Mouse (Mus musculus) urinary bladder, postnatal 10 days (tissue): ENCODE data around the gene Tagap.
"Not testable (repeated sequence)": the region's sequence is repeated elsewhere in the genome, so short reads cannot be mapped to it uniquely, and the experiment has no call there.

Source experiments
- DNase-seq: peaks from one replicate; pipeline ENCODE4 v3.0.0; 2022; ENCODE audit warnings: low spot score

Gene Tagap

GRCm38 (mm10) chr17:7914596-7915227 lies 11.1 kb upstream of the Tagap start:
- DNase-seq: no peak

- DNase-seq: no peak
Observed at GRCm38 (mm10) chr17:7915791-7916190, 10.0 kb upstream of the Tagap start.

GRCm38 (mm10) chr17:7916782-7917574 lies 8.8 kb upstream of the Tagap start:
- DNase-seq: no peak

GRCm38 (mm10) chr17:7918355-7918754 lies 7.4 kb upstream of the Tagap start:
- no peak for DNase-seq

GRCm38 (mm10) chr17:7919209-7919608 lies 6.6 kb upstream of the Tagap start:
- DNase-seq: no peak

GRCm38 (mm10) chr17:7922564-7922963 lies 3.2 kb upstream of the Tagap start:
- no peak for DNase-seq

- no peak for DNase-seq
Observed at GRCm38 (mm10) chr17:7924185-7924725, 1.5 kb upstream of the Tagap start.

GRCm38 (mm10) chr17:7927582-7928535 lies 2.1 kb downstream of the Tagap start:
- DNase-seq: peak; percentile 46

GRCm38 (mm10) chr17:7928662-7929061 lies 2.9 kb downstream of the Tagap start:
- DNase-seq: no peak

- DNase-seq: no peak
Observed at GRCm38 (mm10) chr17:7929279-7929678, 3.5 kb downstream of the Tagap start.

- no peak for DNase-seq
Observed at GRCm38 (mm10) chr17:7931096-7931990, 5.5 kb downstream of the Tagap start.

- not testable (repeated sequence) for DNase-seq
Observed at GRCm38 (mm10) chr17:7932121-7932520, 6.3 kb downstream of the Tagap start.

GRCm38 (mm10) chr17:7939640-7940039 lies 13.8 kb downstream of the Tagap start:
- DNase-seq: no peak

- DNase-seq: peak; percentile 57
Observed at GRCm38 (mm10) chr17:7945117-7946052, 19.6 kb downstream of the Tagap start, which contains the start of gene Rsph3a. Gene Rsph3a, plus strand, starts transcription at chr17:7945614.

GRCm38 (mm10) chr17:7946053-7946627 lies 20.3 kb downstream of the Tagap start:
- DNase-seq: not testable (repeated sequence)

- not testable (repeated sequence) for DNase-seq
Observed at GRCm38 (mm10) chr17:7951333-7951732, 25.5 kb downstream of the Tagap start.

- DNase-seq: not testable (repeated sequence)
Observed at GRCm38 (mm10) chr17:7957242-7957641, 31.4 kb downstream of the Tagap start.

GRCm38 (mm10) chr17:7963333-7963732 lies 37.5 kb downstream of the Tagap start:
- not testable (repeated sequence) for DNase-seq

GRCm38 (mm10) chr17:7964398-7964797 lies 38.6 kb downstream of the Tagap start:
- not testable (repeated sequence) for DNase-seq
